Mouse (Mus musculus) lung, adult 2 months (tissue): Measurements from ENCODE around the gene Arid2.

Experiments
- CTCF ChIP-seq: fragments of 200-500 bp; IDR thresholded peaks from 2 replicates; pipeline ENCODE4 v1.5.1; 2011; ENCODE audit warnings: mild to moderate bottlenecking, low read length, control low read depth; ENCODE audit not compliant: insufficient read depth
- POLR2A ChIP-seq: fragments of 200-500 bp; IDR thresholded peaks from 2 replicates; pipeline ENCODE4 v1.6.1; 2011; ENCODE audit warnings: low read depth, mild to moderate bottlenecking, control low read depth, low read length, borderline replicate concordance; ENCODE audit errors: extremely low read depth

DNA sequence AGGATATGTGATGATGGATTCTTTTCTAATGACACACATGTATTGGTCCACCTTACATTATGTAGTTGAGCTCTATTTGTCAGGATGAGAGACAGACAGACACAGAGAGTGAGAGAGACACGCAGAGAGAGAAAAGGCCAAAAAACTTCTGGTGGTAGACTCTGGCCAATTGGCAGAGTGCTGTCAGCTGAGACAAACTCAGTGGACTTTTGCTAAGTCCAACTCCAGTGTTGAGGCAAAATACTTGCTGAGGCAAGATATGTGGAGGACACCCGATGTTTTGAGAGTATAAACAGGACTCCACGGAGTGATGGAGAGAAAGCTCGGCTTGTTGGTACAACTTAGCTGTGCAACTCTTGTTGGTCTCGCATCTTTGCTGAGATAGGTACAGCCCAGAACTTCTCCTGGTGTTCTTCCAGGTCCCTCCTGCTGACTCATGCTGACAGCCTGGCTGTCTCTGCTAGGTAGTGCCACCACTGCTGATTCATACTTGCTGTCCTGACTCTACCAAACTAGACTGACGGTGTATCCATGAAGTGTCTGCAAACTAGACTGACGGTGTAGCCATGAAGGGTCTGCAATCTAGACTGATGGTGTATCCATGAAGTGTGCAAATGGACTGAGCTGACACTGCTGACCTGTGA, 161.5 kb downstream of the Arid2 start:
- TF ChIP-seq POLR2A, result no peak
- no peak for TF ChIP-seq CTCF
